Mouse (Mus musculus) kidney, embryonic 16.5 days (tissue): ENCODE measurements around the gene Bptf. TPM values are rescaled to one million over a fixed set of nuclear protein-coding genes. Genes with fewer than 3 reads are reported as not detected.
"Not testable (repeated sequence)": the region's sequence is repeated elsewhere in the genome, so short reads cannot be mapped to it uniquely, and the experiment has no call there.

Experiments used
- ATAC-seq: fragments of 200-750 bp; cut with Nextera tagmentation; 2 replicates; pipeline ENCODE4 v1.8.0; 2017; ENCODE audit warnings: moderate TSS enrichment; ENCODE audit not compliant: low FRiP score, low TSS enrichment
- H3K27ac ChIP-seq: fragments of 300-500 bp; sonication (generic); 2 replicates; pipeline ENCODE4 v1.5.1; 2014; ENCODE audit warnings: low read length
- H3K27me3 ChIP-seq: fragments of 300-500 bp; sonication (generic); 2 replicates; pipeline ENCODE4 v1.6.1; 2014; ENCODE audit warnings: low read length, control low read depth, mixed read lengths; ENCODE audit not compliant: insufficient read depth
- H3K36me3 ChIP-seq: fragments of 300-500 bp; sonication (generic); 2 replicates; pipeline ENCODE4 v1.6.1; 2014; ENCODE audit warnings: low read length, control low read depth, mixed read lengths; ENCODE audit not compliant: insufficient read depth
- H3K4me1 ChIP-seq: fragments of 300-500 bp; sonication (generic); 2 replicates; pipeline ENCODE4 v1.6.1; 2014; ENCODE audit warnings: low read length, control low read depth, mixed read lengths; ENCODE audit not compliant: insufficient read depth
- H3K4me2 ChIP-seq: fragments of 300-500 bp; sonication (generic); replicated peaks from 2 replicates; pipeline ENCODE4 v1.6.1; 2014; ENCODE audit warnings: low read depth, low read length
- H3K4me3 ChIP-seq: fragments of 300-500 bp; sonication (generic); 2 replicates; pipeline ENCODE4 v1.5.1; 2014; ENCODE audit warnings: mild to moderate bottlenecking, low read length
- H3K9ac ChIP-seq: fragments of 300-500 bp; sonication (generic); replicated peaks from 2 replicates; pipeline ENCODE4 v1.6.1; 2014; ENCODE audit warnings: low read length
- H3K9me3 ChIP-seq: fragments of 300-500 bp; sonication (generic); 2 replicates; pipeline ENCODE4 v1.6.1; 2016; ENCODE audit warnings: low read length, control low read depth
- WGBS: fragments of 180-500 bp; shearing (Covaris S2); extraction: QIAGEN DNeasy Blood & Tissue Kit; methylation state at CpG from one replicate; pipeline ENCODE4 v1.1.7; 2014; 5-methylcytosine and 5-hydroxymethylcytosine counted together
- polyA plus RNA-seq: library from polyadenylated mRNA; unstranded; fragments of >200 nt; fragmentation: Nextera tagmentation; extraction: Ambion mirVana; gene quantifications from 2 replicates; pipeline ENCODE4 v1.2.1, GENCODE M21; 2015

Gene Bptf
- polyA plus RNA-seq, result 27.7 and 35.2 TPM in 2 replicates

- Histone ChIP-seq H3K4me2 (peak within 1 kb of the TSS; percentile 92), H3K27me3 (no peaks in the 10 kb centered on the region), H3K36me3 (no peaks in the 10 kb centered on the region), H3K4me3 (peak within 1 kb of the TSS; percentile 96), H3K27ac (peak within 1 kb of the TSS; percentile 97), H3K9ac (peak within 1 kb of the TSS; percentile 97), H3K9me3 (no peaks in the 10 kb centered on the region), H3K4me1 (peaks cover 21% of the 10 kb centered on the region)
- 0% methylated on average over 30 of the region's 94 CpGs for WGBS
- peak; percentile 99 for ATAC-seq
Measured at GRCm38 (mm10) chr11:107131749-107132421, at the start of gene Bptf. TSS of gene Bptf (minus strand) at chr11:107132127.

GRCm38 (mm10) chr11:107161215-107161614, 29.3 kb upstream of the Bptf start:
- Histone ChIP-seq H3K9ac (no peak overlapping the region), H3K4me2 (no peak overlapping the region), H3K27ac (no peak overlapping the region), H3K4me3 (no peak overlapping the region), H3K36me3 (peaks cover 8% of the 10 kb centered on the region), H3K27me3 (no peaks in the 10 kb centered on the region), H3K4me1 (no peaks in the 10 kb centered on the region), H3K9me3 (0 out of 2 replicates have a peak, but pooled peaks cover 3% of the 10 kb centered on the region)
- 83% methylated on average over 4 of the region's 4 CpGs for WGBS
- no peak for ATAC-seq

- Histone ChIP-seq H3K27ac (no peak overlapping the region), H3K36me3 (no peaks in the 10 kb centered on the region), H3K9ac (no peak overlapping the region), H3K4me1 (no peaks in the 10 kb centered on the region), H3K27me3 (no peaks in the 10 kb centered on the region), H3K4me3 (no peak overlapping the region), H3K4me2 (no peak overlapping the region), H3K9me3 (0 out of 2 replicates have a peak, but pooled peaks cover 3% of the 10 kb centered on the region)
- 44% methylated on average over 1 of the region's 1 CpGs for WGBS
- ATAC-seq, result no peak
Measured at GRCm38 (mm10) chr11:107159034-107159433, 27.1 kb upstream of the Bptf start.

GRCm38 (mm10) chr11:107156977-107157642, 25.2 kb upstream of the Bptf start:
- H3K36me3 ChIP-seq, result no peaks in the 10 kb centered on the region
- WGBS, result 59% methylated on average over 5 of the region's 5 CpGs
- H3K4me3 ChIP-seq, result no peak overlapping the region
- H3K4me2 ChIP-seq, result no peak overlapping the region
- H3K4me1 ChIP-seq, result no peaks in the 10 kb centered on the region
- no peak overlapping the region for H3K27ac ChIP-seq
- H3K9ac ChIP-seq, result no peak overlapping the region
- H3K9me3 ChIP-seq, result 0 out of 2 replicates have a peak, but pooled peaks cover 3% of the 10 kb centered on the region
- H3K27me3 ChIP-seq, result no peaks in the 10 kb centered on the region
- no peak for ATAC-seq

DNA sequence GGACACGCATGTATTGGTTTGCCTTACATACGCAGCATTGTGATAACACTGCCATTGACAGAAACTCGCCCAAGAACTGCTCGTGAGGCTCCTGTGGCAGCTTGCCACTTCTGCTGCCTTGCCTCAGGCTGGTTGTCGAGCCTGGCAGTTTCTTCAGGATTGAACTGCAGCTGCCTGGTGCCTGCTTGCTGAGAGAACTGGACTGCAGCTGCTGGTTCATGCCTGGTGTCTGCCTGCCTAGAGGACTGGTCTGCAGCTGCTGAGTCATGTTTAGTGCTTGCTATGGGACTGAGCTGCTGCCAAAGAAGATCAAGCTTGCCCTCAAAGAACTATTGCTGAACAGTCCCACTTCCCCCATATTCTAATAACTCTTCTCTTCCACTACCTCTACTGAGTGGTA, 23.4 kb upstream of the Bptf start:
- H3K27ac ChIP-seq, result no peak overlapping the region
- H3K9ac ChIP-seq, result no peak overlapping the region
- ATAC-seq, result no peak
- WGBS, result 90% methylated on average over 5 of the region's 5 CpGs
- H3K4me3 ChIP-seq, result no peak overlapping the region
- no peak overlapping the region for H3K4me2 ChIP-seq
- no peaks in the 10 kb centered on the region for H3K4me1 ChIP-seq
- no peaks in the 10 kb centered on the region for H3K27me3 ChIP-seq
- H3K9me3 ChIP-seq, result 0 out of 2 replicates have a peak, but pooled peaks cover 3% of the 10 kb centered on the region
- no peaks in the 10 kb centered on the region for H3K36me3 ChIP-seq

DNA sequence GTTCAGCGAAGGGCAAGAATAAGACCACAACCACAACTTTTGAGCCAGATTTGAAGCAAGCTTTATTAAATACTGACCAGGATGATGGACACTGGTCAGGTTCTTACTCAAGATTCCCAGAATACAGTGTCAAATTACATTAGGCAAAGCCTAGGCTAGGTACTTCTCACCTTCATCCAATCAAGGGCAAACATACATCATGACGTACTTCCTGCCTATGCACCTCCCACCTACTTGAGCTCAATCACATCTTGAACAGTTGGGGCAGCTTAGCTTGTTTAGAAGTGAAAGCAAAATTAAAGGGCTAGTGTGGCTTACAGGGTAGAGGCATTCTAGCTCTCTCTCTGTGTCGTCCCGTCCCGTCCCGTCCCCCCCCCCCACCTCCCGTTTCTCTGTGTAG, 22.5 kb upstream of the Bptf start:
- Histone ChIP-seq H3K4me2 (no peak overlapping the region), H3K4me1 (no peaks in the 10 kb centered on the region), H3K27me3 (no peaks in the 10 kb centered on the region), H3K4me3 (no peak overlapping the region), H3K9ac (no peak overlapping the region), H3K27ac (no peak overlapping the region), H3K9me3 (0 out of 2 replicates have a peak, but pooled peaks cover 3% of the 10 kb centered on the region), H3K36me3 (no peaks in the 10 kb centered on the region)
- 83% methylated on average over 7 of the region's 7 CpGs for WGBS
- no peak for ATAC-seq

DNA sequence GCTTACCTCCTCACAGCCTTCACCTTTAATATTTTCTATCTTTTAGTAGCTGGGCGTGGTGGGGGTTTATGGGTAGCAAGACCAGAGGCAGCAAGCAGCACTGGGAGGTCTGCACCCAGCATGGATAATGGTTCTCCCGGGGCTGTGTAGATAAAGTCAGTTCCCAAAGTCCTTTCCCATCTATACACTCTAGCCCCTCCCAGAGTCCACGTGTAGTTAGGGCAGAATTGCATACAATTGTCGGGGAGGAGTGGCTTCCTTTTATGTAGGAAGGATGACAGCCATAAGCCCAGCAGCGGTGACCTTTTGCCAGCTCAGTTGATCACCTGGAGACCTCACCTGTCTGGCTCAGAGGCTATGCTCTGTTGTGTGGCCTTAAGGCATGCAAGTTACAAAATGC, 21.7 kb upstream of the Bptf start:
- no peaks in the 10 kb centered on the region for H3K27me3 ChIP-seq
- H3K4me2 ChIP-seq, result no peak overlapping the region
- whole genome bisulfite sequencing, result 79% methylated on average over 5 of the region's 5 CpGs

DNA sequence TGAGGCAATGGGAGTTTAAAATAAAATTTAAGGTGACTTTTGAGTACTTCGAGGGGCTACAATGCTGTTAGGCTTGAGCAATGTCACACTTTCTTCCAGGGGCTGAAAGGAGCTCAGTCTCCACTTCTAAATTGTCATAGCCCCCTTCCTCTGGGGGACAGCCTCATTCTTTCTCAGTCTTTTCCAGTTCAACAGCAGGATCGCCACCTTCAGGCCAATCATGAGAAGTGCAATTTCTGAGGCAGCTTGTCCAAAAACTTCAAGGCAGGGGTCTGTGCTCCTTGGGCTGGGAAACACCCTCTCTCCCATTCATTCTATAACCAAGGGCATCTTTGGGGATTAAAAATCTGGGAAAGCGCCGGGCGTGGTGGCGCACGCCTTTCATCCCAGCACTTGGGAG, 19.9 kb upstream of the Bptf start:
- no peak for ATAC-seq
- 76% methylated on average over 7 of the region's 7 CpGs for WGBS
- Histone ChIP-seq H3K9me3 (no peaks in the 10 kb centered on the region), H3K36me3 (no peaks in the 10 kb centered on the region), H3K4me3 (no peak overlapping the region), H3K27ac (no peak overlapping the region), H3K4me1 (no peaks in the 10 kb centered on the region), H3K9ac (no peak overlapping the region), H3K27me3 (no peaks in the 10 kb centered on the region), H3K4me2 (no peak overlapping the region)

More for the DNA sequence above, 21.7 kb upstream of the Bptf start:
- H3K4me1 ChIP-seq, result no peaks in the 10 kb centered on the region
- no peaks in the 10 kb centered on the region for H3K36me3 ChIP-seq
- H3K9ac ChIP-seq, result no peak overlapping the region
- H3K4me3 ChIP-seq, result no peak overlapping the region
- no peaks in the 10 kb centered on the region for H3K9me3 ChIP-seq
- no peak overlapping the region for H3K27ac ChIP-seq
- no peak for ATAC-seq

- ATAC-seq, H3K27me3 ChIP-seq: not testable (repeated sequence)
- 93% methylated on average over 11 of the region's 11 CpGs for WGBS
Measured at GRCm38 (mm10) chr11:107143956-107144355, 12.0 kb upstream of the Bptf start.

DNA sequence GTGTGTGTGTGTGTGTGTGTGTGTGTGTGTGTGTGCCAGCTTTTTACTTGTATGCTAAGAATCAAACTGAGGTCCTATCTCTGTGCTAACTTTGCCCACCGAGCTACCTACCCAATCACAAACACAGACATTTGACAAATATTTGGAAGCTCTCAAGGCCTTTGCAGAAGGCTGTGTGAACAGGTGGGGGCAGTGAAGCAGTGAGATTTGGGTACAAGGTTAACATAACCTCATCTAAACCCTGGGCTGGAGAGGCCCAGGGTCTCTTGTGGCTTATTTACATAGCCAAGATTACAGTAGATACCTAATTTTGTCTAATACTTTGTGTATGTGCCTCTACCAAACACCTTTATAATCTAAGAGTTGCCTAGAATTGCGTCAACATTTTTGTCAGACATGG, 10.5 kb upstream of the Bptf start:
- 83% methylated on average over 2 of the region's 2 CpGs for WGBS
- H3K4me1 ChIP-seq, result no peaks in the 10 kb centered on the region
- no peak for ATAC-seq

More at GRCm38 (mm10) chr11:107143956-107144355, 12.0 kb upstream of the Bptf start:
- not testable (repeated sequence) for H3K27ac ChIP-seq, H3K4me2 ChIP-seq, H3K9ac ChIP-seq, H3K4me1 ChIP-seq, H3K9me3 ChIP-seq, H3K4me3 ChIP-seq, H3K36me3 ChIP-seq

More for the DNA sequence above, 10.5 kb upstream of the Bptf start:
- H3K9ac ChIP-seq, result no peak overlapping the region
- no peak overlapping the region for H3K4me2 ChIP-seq
- H3K27ac ChIP-seq, result no peak overlapping the region
- no peaks in the 10 kb centered on the region for H3K9me3 ChIP-seq
- no peak overlapping the region for H3K4me3 ChIP-seq
- H3K36me3 ChIP-seq, result no peaks in the 10 kb centered on the region
- no peaks in the 10 kb centered on the region for H3K27me3 ChIP-seq
